Mouse (Mus musculus) heart, embryonic 10.5 days (tissue): ENCODE results near the gene Stk11. TPM values are rescaled to one million over a fixed set of nuclear protein-coding genes. Genes with fewer than 3 reads are reported as not detected.

ENCODE experiments used
- DNase-seq: peaks from one replicate; pipeline ENCODE4 v3.0.0-alpha.2; 2017; ENCODE audit warnings: low spot score
- H3K27ac ChIP-seq: fragments of 300-500 bp; sonication (generic); 2 replicates; pipeline ENCODE4 v1.5.1; 2016; ENCODE audit warnings: mild to moderate bottlenecking
- H3K27me3 ChIP-seq: fragments of 300-500 bp; sonication (generic); 2 replicates; pipeline ENCODE4 v1.6.1; 2016; ENCODE audit warnings: mild to moderate bottlenecking; ENCODE audit not compliant: poor library complexity, insufficient read depth, severe bottlenecking
- H3K36me3 ChIP-seq: fragments of 300-500 bp; sonication (generic); 2 replicates; pipeline ENCODE4 v1.6.1; 2016; ENCODE audit warnings: mild to moderate bottlenecking, moderate library complexity
- H3K4me1 ChIP-seq: fragments of 300-500 bp; sonication (generic); 2 replicates; pipeline ENCODE4 v1.6.1; 2016; ENCODE audit warnings: mild to moderate bottlenecking
- H3K4me3 ChIP-seq: fragments of 300-500 bp; sonication (generic); 2 replicates; pipeline ENCODE4 v1.5.1; 2016; ENCODE audit warnings: mild to moderate bottlenecking, moderate library complexity
- H3K9me3 ChIP-seq: fragments of 300-500 bp; sonication (generic); 2 replicates; pipeline ENCODE4 v1.6.1; 2016; ENCODE audit warnings: mild to moderate bottlenecking, moderate library complexity
- WGBS: fragments of 180-500 bp; shearing (Covaris S2); methylation state at CpG from one replicate; pipeline ENCODE4 v1.1.7; 2016; 5-methylcytosine and 5-hydroxymethylcytosine counted together
- polyA plus RNA-seq: library from polyadenylated mRNA; unstranded; fragments of >200 nt; fragmentation: Nextera tagmentation; extraction: Ambion mirVana; gene quantifications from 2 replicates; pipeline ENCODE4 v1.2.1, GENCODE M21; 2016

Gene Stk11
- polyA plus RNA-seq, 1 experiment from 2014 or later: 17.8 TPM

DNA sequence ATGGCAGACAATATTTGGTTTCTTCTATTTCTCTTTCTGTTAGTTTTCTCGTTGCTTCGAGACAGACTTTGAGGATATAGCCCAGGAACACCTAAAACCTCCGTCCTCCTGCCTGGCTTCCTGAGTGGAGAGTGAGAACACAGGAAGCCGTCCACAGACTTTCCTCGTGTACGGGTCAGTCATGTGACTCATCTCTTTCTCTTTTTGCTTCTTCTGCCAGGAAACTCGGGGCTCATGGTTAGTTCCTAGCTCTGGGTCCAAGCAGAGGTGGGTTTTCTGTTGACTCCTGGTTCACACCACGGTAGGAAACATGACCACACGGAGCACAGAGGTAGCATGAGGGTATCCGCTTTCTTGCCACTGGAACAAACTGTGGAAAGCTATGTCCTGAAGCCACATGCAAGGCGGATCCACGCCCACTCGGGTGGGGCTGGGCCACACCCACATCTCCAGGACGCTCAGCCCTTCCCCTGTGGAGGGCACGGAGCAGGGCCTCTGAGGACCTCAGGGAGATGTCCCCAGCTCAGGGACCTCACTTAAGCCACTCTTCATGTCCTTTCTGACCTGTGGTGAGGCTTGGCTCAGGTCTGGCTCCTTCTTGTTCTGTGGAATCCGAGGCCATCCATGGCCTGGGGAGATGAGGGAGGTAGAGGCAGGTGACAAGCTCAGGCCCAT lies 35.1 kb upstream of the Stk11 start:
- H3K9me3 ChIP-seq: no peaks in the 10 kb centered on the region
- peaks cover 79% of the 10 kb centered on the region for H3K36me3 ChIP-seq
- peak overlapping the region; percentile 16; the same call in 1 of the 2 replicates for H3K4me3 ChIP-seq
- peaks cover 27% of the 10 kb centered on the region for H3K4me1 ChIP-seq
- H3K27ac ChIP-seq: 0 out of 2 replicates have a peak overlapping the region, but pooled peaks have one; percentile 24
- H3K27me3 ChIP-seq: no peaks in the 10 kb centered on the region
- no peak for DNase-seq
- 78% methylated on average over 16 of the region's 16 CpGs for WGBS

DNA sequence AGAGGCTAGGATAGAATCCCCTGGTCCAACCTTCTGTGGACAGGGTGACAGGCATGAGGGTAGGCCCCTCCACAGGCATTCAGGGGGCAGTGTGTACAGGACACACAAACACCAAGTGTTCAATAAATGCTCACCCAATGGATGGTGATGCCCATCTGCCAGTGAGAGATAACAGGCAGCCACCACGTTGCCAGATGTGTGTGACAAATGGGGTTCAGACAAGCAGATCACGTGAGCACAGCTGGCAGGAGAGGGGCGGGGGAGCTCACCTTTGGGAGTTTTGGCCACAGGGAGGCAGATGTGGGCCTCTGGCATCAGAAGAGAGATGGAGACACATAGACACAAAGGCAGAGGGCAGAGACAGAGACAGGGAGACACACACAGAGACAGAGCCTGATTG lies 34.5 kb upstream of the Stk11 start:
- no peaks in the 10 kb centered on the region for H3K27me3 ChIP-seq
- 74% methylated on average over 3 of the region's 3 CpGs for WGBS
- peaks cover 22% of the 10 kb centered on the region for H3K4me1 ChIP-seq
- H3K4me3 ChIP-seq: peak overlapping the region; percentile 16; the same call in 1 of the 2 replicates
- no peak for DNase-seq
- peaks cover 80% of the 10 kb centered on the region for H3K36me3 ChIP-seq
- H3K27ac ChIP-seq: 0 out of 2 replicates have a peak overlapping the region, but pooled peaks have one; percentile 24
- no peaks in the 10 kb centered on the region for H3K9me3 ChIP-seq

DNA sequence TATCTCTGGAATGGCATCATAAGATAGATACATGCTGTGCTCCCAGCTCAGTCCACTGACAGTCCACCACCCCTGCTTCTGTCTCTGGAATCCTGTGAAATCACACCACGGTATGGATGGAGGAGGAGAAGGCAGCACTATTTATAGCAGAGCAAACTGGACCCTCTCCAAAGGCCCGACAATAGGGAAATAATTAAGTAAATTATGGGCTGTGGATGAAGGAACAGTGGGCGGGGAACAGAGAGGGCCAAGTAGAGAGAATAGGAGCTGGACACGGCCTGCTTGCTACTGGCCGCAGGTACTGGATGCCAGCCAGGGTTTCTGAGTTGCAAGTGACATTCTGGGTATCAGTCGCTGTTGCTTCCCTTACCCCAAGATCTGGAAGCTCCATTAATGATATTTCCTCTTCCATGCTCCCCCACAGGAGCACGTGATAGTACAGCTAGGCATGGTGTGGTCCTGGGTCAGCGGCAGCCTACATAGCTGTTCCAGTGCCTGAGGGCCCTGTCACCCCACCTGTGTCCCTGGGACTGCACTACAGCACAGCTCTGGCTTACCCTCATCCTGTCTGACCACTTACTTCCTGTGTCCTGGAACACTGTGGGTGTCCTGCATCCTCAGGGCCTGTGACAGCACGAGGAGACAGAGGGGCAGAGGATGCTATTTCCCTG lies 30.7 kb upstream of the Stk11 start:
- WGBS: 73% methylated on average over 9 of the region's 9 CpGs
- peaks cover 64% of the 10 kb centered on the region for H3K36me3 ChIP-seq
- no peaks in the 10 kb centered on the region for H3K9me3 ChIP-seq
- DNase-seq: no peak
- peaks cover 45% of the 10 kb centered on the region for H3K4me1 ChIP-seq
- peak overlapping the region; percentile 64; the same call in 1 of the 2 replicates for H3K27ac ChIP-seq
- no peaks in the 10 kb centered on the region for H3K27me3 ChIP-seq
- no peak overlapping the region for H3K4me3 ChIP-seq

DNA sequence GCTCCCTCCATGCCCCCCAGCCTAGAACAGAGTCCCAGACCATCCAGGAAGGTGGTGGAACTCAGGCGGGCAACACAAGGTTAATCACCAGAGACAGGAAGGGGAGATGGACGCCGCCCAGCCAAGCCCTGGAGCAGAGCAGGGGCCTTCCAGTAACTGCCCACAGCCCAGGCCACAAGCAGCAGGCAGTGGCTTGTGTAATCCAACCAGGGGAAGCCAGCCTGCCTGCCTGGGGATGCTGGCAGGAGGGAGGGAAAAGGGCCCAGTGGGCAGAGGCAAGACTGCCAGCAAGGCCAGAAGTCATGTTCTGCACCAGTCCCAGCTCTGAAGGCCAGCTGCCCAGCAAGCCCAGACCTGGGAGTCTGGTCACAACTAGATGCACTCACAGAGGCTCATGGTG lies 28.8 kb upstream of the Stk11 start:
- Histone ChIP-seq H3K36me3 (peaks cover 56% of the 10 kb centered on the region), H3K4me3 (no peak overlapping the region), H3K27me3 (no peaks in the 10 kb centered on the region), H3K9me3 (no peaks in the 10 kb centered on the region), H3K27ac (peak overlapping the region; percentile 67; the same call in 1 of the 2 replicates), H3K4me1 (peaks cover 43% of the 10 kb centered on the region)
- DNase-seq: no peak
- 48% methylated on average over 3 of the region's 3 CpGs for WGBS

DNA sequence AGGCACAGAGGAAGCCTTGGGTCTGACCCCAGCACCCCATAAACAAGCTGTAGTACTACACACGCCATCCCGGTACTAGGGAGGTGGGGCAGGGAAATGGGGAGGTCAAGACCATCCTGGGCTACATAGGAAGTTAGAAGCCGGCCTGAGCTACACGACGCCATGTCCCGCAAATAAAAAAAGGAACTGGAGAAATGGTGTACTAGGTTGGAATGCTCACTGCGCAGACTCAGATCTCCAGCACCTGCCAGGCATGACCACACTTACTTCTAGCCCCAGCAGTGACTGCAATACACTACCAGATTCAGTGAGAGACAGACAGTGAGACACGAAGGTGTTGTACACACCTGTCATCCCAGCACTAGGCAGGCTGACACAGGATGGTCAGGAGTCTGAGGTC lies 28.1 kb upstream of the Stk11 start:
- Histone ChIP-seq H3K27ac (peak overlapping the region; percentile 67; the same call in 1 of the 2 replicates), H3K4me3 (no peak overlapping the region), H3K4me1 (peaks cover 47% of the 10 kb centered on the region), H3K27me3 (no peaks in the 10 kb centered on the region), H3K36me3 (peaks cover 50% of the 10 kb centered on the region), H3K9me3 (no peaks in the 10 kb centered on the region)
- DNase-seq: no peak
- WGBS: 92% methylated on average over 8 of the region's 8 CpGs

DNA sequence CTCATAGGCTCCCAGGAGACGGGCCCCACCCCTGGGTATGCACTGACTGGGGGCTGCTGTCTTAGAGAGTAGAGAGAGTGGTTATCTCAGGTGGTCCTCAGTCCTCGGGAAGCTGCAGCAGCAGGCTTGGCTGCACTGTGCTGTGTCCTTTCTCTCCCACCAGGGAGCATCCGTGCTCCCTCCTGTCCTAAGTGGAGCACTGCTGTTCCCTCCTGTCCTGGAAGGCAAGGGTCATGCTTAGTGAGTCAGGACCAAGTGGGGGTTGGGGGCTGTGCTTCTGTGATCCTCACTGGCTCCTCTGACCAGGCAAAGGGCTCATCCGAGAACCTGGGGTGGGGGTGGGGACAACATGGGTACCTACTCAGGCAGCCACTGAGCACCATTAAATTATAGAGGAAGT lies 26.5 kb upstream of the Stk11 start:
- 34% methylated on average over 4 of the region's 4 CpGs for WGBS
- Histone ChIP-seq H3K4me3 (peak overlapping the region; percentile 8; the same call in 1 of the 2 replicates), H3K27ac (no peak overlapping the region), H3K36me3 (peaks cover 33% of the 10 kb centered on the region), H3K4me1 (peaks cover 60% of the 10 kb centered on the region), H3K9me3 (no peaks in the 10 kb centered on the region), H3K27me3 (no peaks in the 10 kb centered on the region)
- DNase-seq: no peak

DNA sequence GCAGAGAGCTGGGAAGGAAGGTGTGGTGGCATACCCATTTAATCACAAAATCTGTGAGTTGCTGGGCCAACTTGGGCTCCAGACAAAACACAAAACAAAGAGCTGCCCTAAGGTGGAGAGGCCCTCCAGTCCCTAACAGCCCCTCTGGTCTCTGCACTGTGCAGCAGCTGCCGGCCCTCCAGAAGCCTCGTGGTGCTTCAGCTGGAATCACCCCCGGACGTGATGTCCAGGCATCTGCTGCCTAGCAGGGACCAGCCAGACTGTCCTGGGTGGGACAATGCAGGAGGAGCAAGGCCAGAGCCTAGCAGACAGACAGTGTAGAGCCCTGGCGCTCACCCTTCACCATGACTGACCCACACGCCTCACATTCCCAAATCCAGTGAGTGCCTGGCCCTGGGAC lies 24.1 kb upstream of the Stk11 start:
- DNase-seq: no peak
- Histone ChIP-seq H3K27ac (peak overlapping the region; percentile 23; the same call in 1 of the 2 replicates), H3K27me3 (no peaks in the 10 kb centered on the region), H3K4me3 (no peak overlapping the region), H3K36me3 (peaks cover 14% of the 10 kb centered on the region), H3K4me1 (peaks cover 66% of the 10 kb centered on the region), H3K9me3 (no peaks in the 10 kb centered on the region)
- 90% methylated on average over 6 of the region's 6 CpGs for WGBS

DNA sequence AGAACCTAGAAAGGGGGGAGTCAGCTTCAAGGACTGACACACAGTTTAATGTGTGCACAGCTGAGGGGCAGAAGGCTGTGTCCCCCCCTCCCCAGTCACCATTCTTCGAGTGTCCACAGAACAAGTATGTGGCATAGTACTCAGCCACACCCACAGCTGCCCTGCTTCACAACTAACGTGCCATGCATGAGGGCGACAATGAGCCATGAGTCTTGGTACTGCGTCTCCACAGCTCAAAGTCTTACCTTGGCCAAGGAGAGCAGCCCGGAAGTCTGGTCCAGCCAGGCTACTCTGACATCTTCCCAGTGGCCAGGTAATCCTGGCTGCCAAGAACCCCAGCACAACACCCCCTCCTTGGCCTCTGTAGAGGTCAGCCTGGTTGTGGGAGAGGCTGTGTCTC lies 22.9 kb upstream of the Stk11 start:
- Histone ChIP-seq H3K4me3 (no peak overlapping the region), H3K36me3 (peaks cover 14% of the 10 kb centered on the region), H3K4me1 (peaks cover 69% of the 10 kb centered on the region), H3K9me3 (no peaks in the 10 kb centered on the region), H3K27me3 (no peaks in the 10 kb centered on the region), H3K27ac (0 out of 2 replicates have a peak overlapping the region, but pooled peaks have one; percentile 38)
- no peak for DNase-seq
- 84% methylated on average over 5 of the region's 5 CpGs for WGBS

DNA sequence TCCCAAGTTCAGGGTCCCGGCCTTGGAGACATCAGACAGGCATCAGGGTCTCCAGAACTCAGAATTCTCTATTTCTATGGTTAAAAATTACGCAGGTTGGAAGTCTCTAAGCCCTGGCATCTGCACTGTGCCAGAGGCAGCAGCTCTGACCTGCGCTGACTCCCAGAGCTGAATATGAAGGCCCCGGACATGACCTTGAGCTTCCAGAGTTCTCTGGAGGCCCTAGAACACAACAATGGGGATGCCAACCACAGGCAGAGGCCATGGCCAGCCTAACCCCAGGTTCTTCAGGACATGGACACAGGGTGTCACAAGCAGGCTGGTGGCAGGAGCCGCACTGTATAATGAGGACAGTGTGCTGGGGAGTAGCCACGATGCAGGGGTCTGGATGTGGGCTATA lies 21.5 kb upstream of the Stk11 start:
- Histone ChIP-seq H3K4me3 (no peak overlapping the region), H3K4me1 (peaks cover 77% of the 10 kb centered on the region), H3K27me3 (no peaks in the 10 kb centered on the region), H3K36me3 (peaks cover 12% of the 10 kb centered on the region), H3K27ac (peak overlapping the region; percentile 13; the same call in 1 of the 2 replicates), H3K9me3 (no peaks in the 10 kb centered on the region)
- DNase-seq: no peak
- WGBS: 89% methylated on average over 6 of the region's 6 CpGs

DNA sequence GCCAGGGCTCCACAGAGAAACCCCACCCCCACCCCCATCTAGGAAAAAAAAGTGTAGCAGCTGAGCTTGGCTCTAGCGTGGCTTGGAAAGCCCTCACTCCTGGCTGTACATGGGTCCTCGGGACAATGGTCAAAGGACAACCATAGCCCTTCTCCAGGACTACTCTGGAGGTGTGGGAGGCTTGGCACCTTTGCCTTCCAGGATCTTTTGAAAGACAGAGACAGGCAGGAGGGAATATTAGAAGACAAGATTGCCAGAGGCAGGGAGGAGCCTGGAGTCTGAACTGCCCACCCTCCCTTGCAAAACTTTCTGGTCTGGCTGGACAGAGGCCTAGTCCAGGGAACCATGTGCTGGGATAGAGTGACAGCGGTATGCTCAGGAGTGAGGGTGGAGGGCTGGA lies 20.9 kb upstream of the Stk11 start:
- Histone ChIP-seq H3K4me1 (peaks cover 78% of the 10 kb centered on the region), H3K36me3 (peaks cover 11% of the 10 kb centered on the region; the same call in 1 of the 2 replicates), H3K4me3 (no peak overlapping the region), H3K9me3 (no peaks in the 10 kb centered on the region), H3K27me3 (no peaks in the 10 kb centered on the region), H3K27ac (peak overlapping the region; percentile 13; the same call in 1 of the 2 replicates)
- 74% methylated on average over 3 of the region's 3 CpGs for WGBS
- DNase-seq: no peak

DNA sequence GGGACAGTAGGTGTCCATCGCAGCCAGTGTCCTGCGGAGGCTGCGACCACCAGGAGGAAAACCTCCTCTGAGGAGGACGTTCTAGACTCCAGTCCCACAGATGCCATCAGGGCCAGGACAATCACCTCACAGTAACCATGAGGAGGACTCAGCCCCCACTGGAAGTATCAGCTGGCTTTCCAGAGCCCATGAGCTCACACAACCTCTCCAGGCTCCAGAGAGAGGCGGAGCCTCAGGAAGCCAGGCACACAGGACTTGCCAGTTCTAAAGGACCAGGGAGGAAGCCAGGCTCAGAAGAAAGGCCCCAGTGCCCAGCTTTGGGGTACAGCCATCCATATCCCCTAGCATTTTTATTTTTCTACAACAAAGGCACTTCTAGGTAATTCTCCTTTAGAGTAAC lies 20.1 kb upstream of the Stk11 start:
- no peak overlapping the region for H3K4me3 ChIP-seq
- no peaks in the 10 kb centered on the region for H3K9me3 ChIP-seq
- DNase-seq: no peak
- no peaks in the 10 kb centered on the region for H3K27me3 ChIP-seq
- WGBS: 80% methylated on average over 5 of the region's 5 CpGs
- H3K36me3 ChIP-seq: peaks cover 10% of the 10 kb centered on the region; the same call in 1 of the 2 replicates
- H3K27ac ChIP-seq: peak overlapping the region; percentile 80; the same call in 1 of the 2 replicates
- peaks cover 87% of the 10 kb centered on the region for H3K4me1 ChIP-seq

DNA sequence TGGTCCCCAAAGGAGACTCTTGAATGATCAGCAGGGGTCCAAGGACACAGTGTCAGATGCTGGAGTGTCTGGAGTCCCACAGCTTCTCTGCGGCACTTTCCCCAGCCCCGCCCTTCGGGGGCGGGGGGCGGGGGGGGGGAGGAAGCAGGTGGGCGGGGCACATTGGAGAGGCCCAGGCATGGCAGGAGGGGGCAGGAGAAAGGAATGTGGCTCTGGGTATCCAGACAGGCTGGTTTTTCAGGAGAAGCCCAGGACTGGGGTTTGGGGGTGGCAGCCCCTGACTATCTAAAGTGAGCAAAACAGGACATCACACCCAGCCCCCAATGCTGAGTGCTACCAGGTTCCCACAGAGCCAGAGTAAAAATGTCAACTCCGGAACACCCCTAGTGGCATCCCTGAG lies 18.3 kb upstream of the Stk11 start:
- WGBS: 7% methylated on average over 6 of the region's 7 CpGs
- peak; percentile 90 for DNase-seq

DNA sequence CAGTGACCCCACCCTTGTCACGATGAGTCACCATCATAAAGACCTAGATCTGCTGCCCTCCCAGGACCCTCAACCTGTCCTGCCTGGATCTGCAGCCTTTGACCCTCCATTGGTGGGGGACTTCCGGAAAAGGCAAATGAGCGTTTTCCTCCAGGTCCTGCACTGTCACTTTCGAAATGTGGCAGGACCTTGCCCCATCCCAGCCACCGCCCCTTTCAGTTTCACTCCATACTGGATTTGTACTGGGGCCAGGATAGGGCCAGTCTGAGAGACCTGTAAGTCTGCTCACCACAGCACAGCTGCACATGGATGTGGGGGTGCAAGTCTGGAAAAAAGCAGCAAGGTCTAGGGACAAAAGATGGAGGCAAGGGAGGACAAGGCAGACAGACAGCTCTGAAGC lies 17.0 kb upstream of the Stk11 start:
- no peak overlapping the region for H3K4me3 ChIP-seq
- no peaks in the 10 kb centered on the region for H3K27me3 ChIP-seq
- peaks cover 92% of the 10 kb centered on the region for H3K4me1 ChIP-seq
- H3K36me3 ChIP-seq: 0 out of 2 replicates have a peak, but pooled peaks cover 4% of the 10 kb centered on the region
- DNase-seq: no peak
- H3K27ac ChIP-seq: 0 out of 2 replicates have a peak overlapping the region, but pooled peaks have one; percentile 18
- H3K9me3 ChIP-seq: no peaks in the 10 kb centered on the region
- WGBS: 80% methylated on average over 5 of the region's 5 CpGs

More for the DNA sequence above, 18.3 kb upstream of the Stk11 start:
- Histone ChIP-seq H3K36me3 (0 out of 2 replicates have a peak, but pooled peaks cover 4% of the 10 kb centered on the region), H3K27ac (peak overlapping the region; percentile 80), H3K27me3 (no peaks in the 10 kb centered on the region), H3K4me1 (peaks cover 96% of the 10 kb centered on the region), H3K9me3 (no peaks in the 10 kb centered on the region), H3K4me3 (peak overlapping the region; percentile 36)
